Mouse (Mus musculus): ENCODE results near the gene Lfng. TPM values are rescaled to one million over a fixed set of nuclear protein-coding genes. Genes with fewer than 3 reads are reported as not detected.
A peak's percentile ranks its signal among the peaks of the same experiment; 100 is the strongest.

Lfng gene
- total RNA-seq (2015) (21.3 and 23.2 TPM in 2 replicates), total RNA-seq (2017) (48.0 and 54.2 TPM in 2 replicates)

- peak; percentile 67 for ATAC-seq (ENCODE audit: poor library complexity, severe bottlenecking)
These were observed at the start of gene Lfng for GRCm38 (mm10) chr5:140607001-140607835. Gene Lfng, plus strand, starts transcription at chr5:140607320.

GRCm38 (mm10) chr5:140562601-140563000, 44.5 kb upstream of the Lfng start:
- ATAC-seq (ENCODE audit: poor library complexity, severe bottlenecking) = no peak

- ATAC-seq (ENCODE audit: poor library complexity, severe bottlenecking) = no peak
These were observed 42.2 kb upstream of the Lfng start, which contains the start of gene Grifin for GRCm38 (mm10) chr5:140564896-140565295. Gene Grifin, minus strand, starts transcription at chr5:140565071.

- no peak for ATAC-seq (ENCODE audit: poor library complexity, severe bottlenecking)
These were observed 41.7 kb upstream of the Lfng start for GRCm38 (mm10) chr5:140565451-140565850.

GRCm38 (mm10) chr5:140565856-140566255, 41.3 kb upstream of the Lfng start:
- peak; percentile 40 for ATAC-seq (ENCODE audit: poor library complexity, severe bottlenecking)

- no peak for ATAC-seq (ENCODE audit: poor library complexity, severe bottlenecking)
These were observed 40.8 kb upstream of the Lfng start for GRCm38 (mm10) chr5:140566271-140566670.

- peak; percentile 71 for ATAC-seq (ENCODE audit: poor library complexity, severe bottlenecking)
These were observed 39.8 kb upstream of the Lfng start for GRCm38 (mm10) chr5:140567321-140567720.

GRCm38 (mm10) chr5:140567751-140568150, 39.4 kb upstream of the Lfng start:
- ATAC-seq (ENCODE audit: poor library complexity, severe bottlenecking) = no peak

- peak; percentile 68 for ATAC-seq (ENCODE audit: poor library complexity, severe bottlenecking)
These were observed 38.7 kb upstream of the Lfng start for GRCm38 (mm10) chr5:140568321-140568970.

- no peak for ATAC-seq (ENCODE audit: poor library complexity, severe bottlenecking)
These were observed 38.0 kb upstream of the Lfng start for GRCm38 (mm10) chr5:140569032-140569595.

GRCm38 (mm10) chr5:140570223-140570870, 36.8 kb upstream of the Lfng start:
- ATAC-seq (ENCODE audit: poor library complexity, severe bottlenecking) = no peak

- no peak for ATAC-seq (ENCODE audit: poor library complexity, severe bottlenecking)
These were observed 35.9 kb upstream of the Lfng start for GRCm38 (mm10) chr5:140571201-140571600.

GRCm38 (mm10) chr5:140571673-140572072, 35.4 kb upstream of the Lfng start:
- no peak for ATAC-seq (ENCODE audit: poor library complexity, severe bottlenecking)

- no peak for ATAC-seq (ENCODE audit: poor library complexity, severe bottlenecking)
These were observed 34.5 kb upstream of the Lfng start for GRCm38 (mm10) chr5:140572611-140573010.

- no peak for ATAC-seq (ENCODE audit: poor library complexity, severe bottlenecking)
These were observed 31.7 kb upstream of the Lfng start for GRCm38 (mm10) chr5:140575381-140575866.

GRCm38 (mm10) chr5:140579221-140579620, 27.9 kb upstream of the Lfng start:
- no peak for ATAC-seq (ENCODE audit: poor library complexity, severe bottlenecking)

GRCm38 (mm10) chr5:140579771-140580170, 27.3 kb upstream of the Lfng start:
- ATAC-seq (ENCODE audit: poor library complexity, severe bottlenecking) = no peak

GRCm38 (mm10) chr5:140581569-140581968, 25.6 kb upstream of the Lfng start:
- ATAC-seq (ENCODE audit: poor library complexity, severe bottlenecking) = no peak

- no peak for ATAC-seq (ENCODE audit: poor library complexity, severe bottlenecking)
These were observed 24.0 kb upstream of the Lfng start for GRCm38 (mm10) chr5:140582995-140583731.

GRCm38 (mm10) chr5:140583732-140584368, 23.3 kb upstream of the Lfng start:
- no peak for ATAC-seq (ENCODE audit: poor library complexity, severe bottlenecking)
